Mouse (Mus musculus) layer of hippocampus, adult 9-10 months (tissue): ENCODE measurements around the gene Cpa1.

Source experiments
- DNase-seq: peaks from one replicate; pipeline ENCODE4 v3.0.0; 2022; ENCODE audit warnings: low spot score

Gene Cpa1

GRCm38 (mm10) chr6:30621986-30622389 lies 17.0 kb upstream of the Cpa1 start:
- DNase-seq = no peak

GRCm38 (mm10) chr6:30624763-30625162 lies 14.3 kb upstream of the Cpa1 start:
- DNase-seq = no peak

- DNase-seq = no peak
These were observed 10.9 kb upstream of the Cpa1 start for GRCm38 (mm10) chr6:30628152-30628551.

GRCm38 (mm10) chr6:30629989-30630388 lies 9.0 kb upstream of the Cpa1 start:
- DNase-seq = no peak

GRCm38 (mm10) chr6:30635361-30635862 lies 3.6 kb upstream of the Cpa1 start:
- DNase-seq = no peak

- DNase-seq = no peak
These were observed 2.7 kb upstream of the Cpa1 start for GRCm38 (mm10) chr6:30636186-30636842.

- no peak for DNase-seq
These were observed 4.9 kb downstream of the Cpa1 start for GRCm38 (mm10) chr6:30643694-30644460.

- no peak for DNase-seq
These were observed 5.4 kb downstream of the Cpa1 start for GRCm38 (mm10) chr6:30644462-30644861.

- DNase-seq = no peak
These were observed 6.4 kb downstream of the Cpa1 start for GRCm38 (mm10) chr6:30645379-30645778.

GRCm38 (mm10) chr6:30649651-30650296 lies 10.8 kb downstream of the Cpa1 start:
- DNase-seq = no peak

- DNase-seq = no peak
These were observed 13.6 kb downstream of the Cpa1 start for GRCm38 (mm10) chr6:30652425-30653188.

- DNase-seq = no peak
These were observed 14.5 kb downstream of the Cpa1 start for GRCm38 (mm10) chr6:30653518-30653917.

GRCm38 (mm10) chr6:30654402-30654859 lies 15.4 kb downstream of the Cpa1 start:
- no peak for DNase-seq

- no peak for DNase-seq
These were observed 15.9 kb downstream of the Cpa1 start for GRCm38 (mm10) chr6:30654932-30655331.

GRCm38 (mm10) chr6:30657279-30657678 lies 18.3 kb downstream of the Cpa1 start:
- DNase-seq = no peak

- DNase-seq = no peak
These were observed 19.6 kb downstream of the Cpa1 start for GRCm38 (mm10) chr6:30658619-30659018.

- DNase-seq = no peak
These were observed 25.8 kb downstream of the Cpa1 start for GRCm38 (mm10) chr6:30664776-30665175.

- DNase-seq = no peak
These were observed 26.3 kb downstream of the Cpa1 start for GRCm38 (mm10) chr6:30665296-30665695.

GRCm38 (mm10) chr6:30666043-30666442 lies 27.0 kb downstream of the Cpa1 start:
- no peak for DNase-seq

GRCm38 (mm10) chr6:30667585-30667984 lies 28.6 kb downstream of the Cpa1 start:
- no peak for DNase-seq

GRCm38 (mm10) chr6:30671696-30672095 lies 32.7 kb downstream of the Cpa1 start:
- DNase-seq = no peak
